Mouse (Mus musculus) B cell, adult 2 months (primary cell): ENCODE data around the gene Mlh3.
A peak's percentile ranks its signal among the peaks of the same experiment; 100 is the strongest.

Experiments used
- DNase-seq, 2 experiments: peaks; one replicate each; pipeline ENCODE4 v3.0.0; 2022

Gene Mlh3

GRCm38 (mm10) chr12:85280845-85281651, 10.6 kb upstream of the Mlh3 start:
- no peak for DNase-seq

GRCm38 (mm10) chr12:85280105-85280844, 9.9 kb upstream of the Mlh3 start:
- DNase-seq = peak; percentile 94 to 96

- DNase-seq = no peak
Observed at GRCm38 (mm10) chr12:85279396-85280080, 9.1 kb upstream of the Mlh3 start.

GRCm38 (mm10) chr12:85278919-85279318, 8.5 kb upstream of the Mlh3 start:
- no peak for DNase-seq

- DNase-seq = no peak
Observed at GRCm38 (mm10) chr12:85276273-85276672, 5.9 kb upstream of the Mlh3 start.

GRCm38 (mm10) chr12:85273508-85273907, 3.1 kb upstream of the Mlh3 start:
- no peak for DNase-seq

- no peak for DNase-seq
Observed at GRCm38 (mm10) chr12:85271843-85272206, 1.4 kb upstream of the Mlh3 start.

GRCm38 (mm10) chr12:85271132-85271842, 888 bp upstream of the Mlh3 start:
- DNase-seq = no peak

- DNase-seq = no peak
Observed at GRCm38 (mm10) chr12:85269821-85270220, 578 bp downstream of the Mlh3 start.

GRCm38 (mm10) chr12:85266248-85266647, 4.2 kb downstream of the Mlh3 start:
- no peak for DNase-seq

GRCm38 (mm10) chr12:85264940-85265339, 5.5 kb downstream of the Mlh3 start:
- no peak for DNase-seq

- DNase-seq = no peak
Observed at GRCm38 (mm10) chr12:85264531-85264930, 5.9 kb downstream of the Mlh3 start.

GRCm38 (mm10) chr12:85263190-85263589, 7.2 kb downstream of the Mlh3 start:
- DNase-seq = no peak

- DNase-seq = no peak
Observed at GRCm38 (mm10) chr12:85262489-85262888, 7.9 kb downstream of the Mlh3 start.

GRCm38 (mm10) chr12:85257008-85257639, 13.3 kb downstream of the Mlh3 start:
- DNase-seq = peak; percentile 15 to 33

- no peak for DNase-seq
Observed at GRCm38 (mm10) chr12:85256074-85256751, 14.2 kb downstream of the Mlh3 start.

GRCm38 (mm10) chr12:85252083-85252482, 18.3 kb downstream of the Mlh3 start:
- DNase-seq = no peak

- DNase-seq = no peak
Observed at GRCm38 (mm10) chr12:85237553-85237952, 32.8 kb downstream of the Mlh3 start.

GRCm38 (mm10) chr12:85233376-85234358, 36.7 kb downstream of the Mlh3 start:
- no peak for DNase-seq

- no peak for DNase-seq
Observed at GRCm38 (mm10) chr12:85227876-85228599, 42.4 kb downstream of the Mlh3 start.
